Mouse (Mus musculus) A20 (cell line): Measurements from ENCODE around the gene Pigm.

Experiments used
- DNase-seq: peaks from one replicate; pipeline ENCODE4 v3.0.0-alpha.2; 2011; ENCODE audit warnings: low read depth, low spot score

The Pigm gene

DNA sequence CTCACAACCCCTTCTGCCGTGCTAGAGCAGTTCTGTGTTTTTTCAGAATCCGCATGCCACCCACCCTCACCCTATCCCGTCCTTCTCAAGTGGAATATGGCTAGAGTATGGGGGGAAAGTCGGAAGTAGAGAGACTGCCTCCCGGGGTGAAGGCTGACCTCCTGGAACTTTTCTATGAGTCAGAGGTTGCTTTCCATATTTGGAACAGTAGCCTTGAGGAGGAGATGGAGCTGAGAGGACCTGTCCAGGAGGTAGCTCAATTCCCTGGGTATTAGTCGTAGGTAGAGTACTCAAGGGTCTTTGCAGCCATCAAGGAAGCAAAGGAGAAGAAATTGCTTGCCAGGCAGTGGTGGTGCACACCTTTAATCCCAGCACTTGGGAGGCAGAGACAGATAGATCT, 24.3 kb upstream of the Pigm start:
- no peak for DNase-seq

- no peak for DNase-seq
These were observed 23.9 kb upstream of the Pigm start for GRCm38 (mm10) chr1:172352453-172352852.

- no peak for DNase-seq
These were observed 21.0 kb upstream of the Pigm start for GRCm38 (mm10) chr1:172355336-172355735.

DNA sequence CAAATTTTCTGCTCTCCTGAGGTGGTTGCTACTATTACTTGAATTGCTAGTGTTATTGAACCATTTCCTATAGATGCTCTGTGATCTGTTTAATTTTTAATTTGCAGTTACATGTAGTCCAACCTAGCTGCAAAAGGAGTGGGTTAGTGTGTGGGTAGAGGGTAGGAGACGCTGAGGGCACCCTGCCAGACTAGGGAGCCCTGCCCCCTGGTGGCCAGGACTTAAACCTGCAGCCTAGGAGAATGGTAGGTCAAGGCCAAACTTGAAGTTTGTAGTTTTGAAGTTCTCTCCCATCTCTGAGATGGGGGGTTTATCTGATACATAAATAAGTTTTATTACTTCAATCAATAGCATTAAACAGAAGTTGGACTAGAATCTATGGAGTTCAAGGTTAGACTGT, 18.8 kb upstream of the Pigm start:
- peak; percentile 62 for DNase-seq

DNA sequence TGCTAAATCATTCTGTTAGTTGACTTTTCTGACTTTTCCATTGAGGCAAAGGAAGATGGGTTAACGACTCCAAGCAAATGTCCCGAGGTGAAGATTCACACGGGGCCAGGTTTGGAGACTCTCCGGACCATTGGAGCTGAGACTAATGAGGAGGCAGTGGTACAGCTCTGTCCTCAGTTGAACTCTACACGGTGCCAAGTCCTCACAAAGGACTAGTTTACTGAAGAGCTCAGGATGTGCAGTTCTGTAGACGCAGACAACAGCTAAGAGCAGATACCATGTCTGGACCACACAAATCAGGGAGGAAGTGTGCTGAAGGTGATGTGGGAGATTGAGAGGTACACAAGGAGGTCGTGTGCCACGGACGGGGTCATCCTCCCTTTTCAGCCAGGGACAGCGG, 18.0 kb upstream of the Pigm start:
- DNase-seq, result no peak

DNA sequence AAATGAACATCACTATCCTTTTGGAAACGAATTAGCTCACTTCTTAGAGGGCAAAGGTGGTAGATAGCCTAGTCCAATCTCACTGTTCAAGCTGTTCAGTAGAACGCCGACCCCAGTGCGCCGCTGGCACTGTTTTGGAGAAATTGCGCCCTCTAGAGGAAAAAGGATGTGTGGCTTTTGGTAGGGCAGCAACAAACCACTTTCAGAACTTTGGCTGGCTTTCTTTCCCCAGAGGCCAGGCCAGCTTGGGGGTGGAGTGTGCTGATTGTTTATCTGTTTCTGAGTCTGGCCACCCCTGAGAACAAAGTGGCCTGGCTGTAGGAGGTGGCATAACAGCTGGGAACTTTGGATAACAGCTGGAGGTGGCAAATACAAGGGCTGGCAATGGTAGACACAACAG, 11.7 kb upstream of the Pigm start:
- DNase-seq, result peak; percentile 82

DNA sequence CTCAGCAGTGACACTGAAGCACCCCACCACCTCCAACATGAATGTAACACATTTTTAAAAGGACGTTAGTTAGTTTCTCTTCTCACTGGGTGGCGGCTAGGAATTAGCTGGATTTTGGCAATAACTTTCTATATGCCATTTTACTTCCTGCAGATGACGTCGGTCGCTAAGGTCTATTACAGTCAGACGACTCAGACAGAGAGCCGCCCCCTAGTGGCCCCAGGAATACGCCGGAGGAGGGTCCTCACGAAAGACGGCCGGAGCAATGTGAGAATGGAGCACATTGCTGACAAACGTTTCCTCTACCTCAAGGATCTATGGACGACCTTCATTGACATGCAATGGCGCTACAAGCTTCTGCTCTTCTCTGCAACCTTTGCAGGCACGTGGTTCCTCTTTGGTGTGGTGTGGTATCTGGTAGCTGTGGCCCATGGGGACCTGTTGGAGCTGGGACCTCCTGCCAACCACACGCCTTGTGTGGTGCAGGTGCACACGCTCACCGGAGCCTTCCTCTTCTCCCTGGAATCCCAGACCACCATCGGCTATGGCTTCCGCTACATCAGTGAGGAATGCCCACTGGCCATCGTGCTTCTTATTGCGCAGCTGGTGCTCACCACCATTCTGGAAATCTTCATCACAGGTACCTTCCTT, 7.5 kb upstream of the Pigm start:
- peak; percentile 57 for DNase-seq

DNA sequence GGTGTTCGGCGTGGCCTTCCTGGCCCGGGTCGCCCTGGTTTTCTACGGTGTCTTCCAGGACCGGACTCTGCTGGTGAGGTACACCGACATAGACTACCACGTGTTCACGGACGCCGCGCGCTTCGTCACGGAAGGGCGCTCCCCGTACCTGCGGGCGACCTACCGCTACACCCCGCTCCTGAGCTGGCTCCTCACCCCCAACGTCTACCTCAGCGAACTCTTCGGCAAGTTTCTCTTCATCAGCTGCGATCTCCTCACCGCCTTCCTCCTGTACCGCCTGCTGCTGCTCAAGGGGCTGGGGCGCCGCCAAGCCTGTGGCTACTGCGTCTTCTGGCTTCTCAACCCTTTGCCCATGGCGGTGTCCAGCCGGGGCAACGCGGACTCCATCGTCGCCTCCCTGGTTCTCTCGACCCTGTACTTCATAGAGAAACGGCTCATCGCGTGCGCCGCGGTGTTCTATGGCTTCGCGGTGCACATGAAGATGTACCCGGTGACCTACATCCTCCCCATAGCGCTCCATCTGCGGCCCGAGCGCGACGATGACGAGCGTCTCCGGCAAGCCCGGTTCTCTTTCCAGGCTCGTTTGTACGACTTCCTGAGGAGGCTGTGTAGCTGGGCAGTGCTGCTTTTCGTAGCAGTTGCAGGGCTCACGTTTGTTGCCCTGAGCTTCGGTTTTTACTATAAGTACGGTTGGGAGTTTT, 562 bp downstream of the Pigm start:
- peak; percentile 60 for DNase-seq

- no peak for DNase-seq
These were observed 3.7 kb downstream of the Pigm start for GRCm38 (mm10) chr1:172380066-172380465.

DNA sequence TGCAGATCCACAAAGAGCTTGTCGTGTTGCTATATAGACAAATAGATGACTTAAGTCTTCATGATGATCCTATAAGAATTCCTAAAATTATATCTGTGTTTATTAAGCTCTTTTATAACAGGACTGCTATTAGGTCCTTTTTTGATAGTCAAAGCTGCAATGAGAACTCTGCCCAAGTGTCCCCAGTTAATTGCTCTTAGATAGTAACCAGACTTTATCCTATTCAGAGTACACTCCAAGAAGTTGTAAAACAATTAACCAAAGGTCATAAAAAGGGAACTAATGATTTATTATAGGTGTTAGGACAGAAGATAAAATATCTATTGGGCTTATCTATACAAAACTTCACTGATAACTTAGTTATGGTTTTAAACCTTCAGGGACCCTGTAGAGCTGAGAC, 5.7 kb downstream of the Pigm start:
- no peak for DNase-seq

DNA sequence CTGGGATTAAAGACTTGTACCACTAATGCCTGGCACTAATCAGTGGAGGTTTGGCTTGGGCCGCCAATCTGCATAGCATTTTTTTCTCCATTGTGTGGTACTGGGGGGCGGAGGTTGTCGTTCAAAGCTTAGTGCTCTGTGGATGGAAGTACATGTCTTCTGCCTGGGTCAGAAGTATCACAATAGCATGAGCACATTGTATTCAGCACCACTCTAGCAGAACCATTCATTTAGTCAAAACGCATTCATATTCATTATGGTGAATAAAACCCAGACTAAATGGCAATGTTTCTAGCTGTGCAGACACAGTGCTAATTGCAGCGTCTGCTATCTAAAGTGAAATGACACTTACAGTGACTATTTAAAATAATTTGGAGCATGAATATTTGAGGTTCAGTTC, 10.9 kb downstream of the Pigm start:
- no peak for DNase-seq

DNA sequence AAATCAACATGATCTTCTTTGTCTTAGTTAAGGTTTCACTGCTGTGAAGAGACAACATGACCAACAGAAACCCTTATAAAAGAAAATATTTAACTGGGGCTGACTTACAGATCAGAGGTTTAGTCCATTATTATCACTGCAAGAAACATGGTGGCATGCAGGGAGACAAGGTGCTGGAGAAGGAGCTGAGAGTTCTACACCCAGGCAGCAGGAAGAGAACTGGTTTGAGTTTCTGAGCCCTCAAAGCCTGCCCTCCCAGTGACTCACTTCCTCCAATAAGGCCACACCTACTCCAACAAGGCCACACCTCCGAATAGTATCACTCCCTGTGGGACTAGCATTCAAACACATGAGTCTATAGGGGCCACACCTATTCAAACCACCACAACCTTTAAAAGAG, 14.4 kb downstream of the Pigm start:
- peak; percentile 53 for DNase-seq

- DNase-seq, result no peak
These were observed 15.6 kb downstream of the Pigm start for GRCm38 (mm10) chr1:172391807-172392581.

DNA sequence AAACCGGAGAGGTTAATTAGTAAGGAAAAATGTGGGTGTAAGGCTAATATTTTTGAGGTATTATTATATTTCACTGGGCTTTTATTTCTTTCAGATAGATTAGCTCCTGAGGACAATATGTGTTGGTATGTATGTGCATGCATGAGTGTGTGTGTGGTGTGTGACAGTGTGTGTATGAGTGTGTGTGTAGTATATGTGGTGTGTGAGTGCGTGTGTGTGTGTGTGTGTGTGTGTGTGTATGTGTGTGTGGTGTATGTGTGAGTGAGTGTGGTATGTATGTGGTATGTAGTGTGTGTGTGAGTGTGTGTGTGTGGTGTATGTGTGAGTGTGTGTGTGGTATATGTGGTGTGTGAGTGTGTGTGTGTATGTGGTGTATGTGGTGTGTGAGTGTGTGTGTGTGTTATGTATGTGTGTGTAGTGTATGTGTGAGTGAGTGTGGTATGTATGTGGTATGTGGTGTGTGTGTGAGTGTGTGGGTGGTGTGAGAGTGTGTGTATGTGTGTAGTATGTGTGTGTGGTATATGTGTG, 16.4 kb downstream of the Pigm start:
- DNase-seq, result no peak

DNA sequence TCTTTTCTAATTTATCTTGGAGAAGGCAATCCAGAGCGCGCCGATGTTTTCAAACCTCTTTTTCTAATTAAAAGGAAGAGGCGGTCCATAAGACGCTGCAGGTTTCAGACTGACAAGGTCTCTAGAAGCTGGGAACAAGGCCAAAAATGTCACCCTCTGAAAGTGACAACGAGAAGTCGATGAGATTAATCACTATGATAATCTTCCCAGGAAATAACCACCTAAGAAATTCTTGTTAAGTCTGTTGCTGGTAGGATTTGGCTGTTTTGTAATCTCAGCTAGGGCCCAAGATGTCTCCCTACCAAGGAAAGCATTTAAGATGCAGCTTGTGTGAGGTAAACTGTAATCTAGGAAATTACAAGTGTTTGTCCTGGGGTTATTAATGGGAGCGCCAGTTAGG, 17.4 kb downstream of the Pigm start:
- DNase-seq, result no peak

DNA sequence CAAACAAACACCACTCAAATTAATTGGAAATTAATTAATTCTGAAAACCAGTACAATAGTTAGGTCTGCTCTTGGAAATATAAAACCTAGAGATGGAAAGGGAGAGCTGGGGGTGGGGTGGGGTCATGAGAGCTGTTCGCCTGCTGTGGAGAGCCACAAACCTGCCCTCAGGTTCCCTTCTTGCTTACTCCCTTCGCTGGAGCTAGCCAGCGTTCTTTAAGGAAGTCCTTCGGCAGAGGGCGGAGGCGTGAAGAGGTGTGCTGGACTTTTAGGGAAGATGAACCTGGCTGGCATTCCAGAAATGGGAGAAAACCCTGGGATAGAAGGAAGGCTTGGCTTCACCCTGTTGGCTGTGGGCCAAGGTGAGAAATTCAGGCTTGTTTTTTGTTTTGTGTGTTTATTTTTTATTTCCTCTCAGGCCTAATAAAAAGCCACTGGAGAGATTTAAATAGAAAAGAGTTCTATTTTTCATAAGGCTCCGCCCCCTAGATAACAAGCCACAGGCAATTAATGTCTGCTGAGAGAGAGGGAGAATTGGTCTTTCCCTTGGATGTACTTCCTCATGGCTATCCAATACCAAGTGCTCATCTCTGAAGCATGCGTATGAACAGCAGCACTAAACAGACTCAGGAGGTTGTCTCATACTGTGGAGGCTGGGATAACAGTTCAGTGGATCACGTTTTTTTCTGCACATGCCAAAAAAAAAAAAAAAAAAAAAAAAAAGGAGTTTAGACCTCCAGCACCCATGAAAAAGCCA, 20.8 kb downstream of the Pigm start:
- DNase-seq, result no peak

DNA sequence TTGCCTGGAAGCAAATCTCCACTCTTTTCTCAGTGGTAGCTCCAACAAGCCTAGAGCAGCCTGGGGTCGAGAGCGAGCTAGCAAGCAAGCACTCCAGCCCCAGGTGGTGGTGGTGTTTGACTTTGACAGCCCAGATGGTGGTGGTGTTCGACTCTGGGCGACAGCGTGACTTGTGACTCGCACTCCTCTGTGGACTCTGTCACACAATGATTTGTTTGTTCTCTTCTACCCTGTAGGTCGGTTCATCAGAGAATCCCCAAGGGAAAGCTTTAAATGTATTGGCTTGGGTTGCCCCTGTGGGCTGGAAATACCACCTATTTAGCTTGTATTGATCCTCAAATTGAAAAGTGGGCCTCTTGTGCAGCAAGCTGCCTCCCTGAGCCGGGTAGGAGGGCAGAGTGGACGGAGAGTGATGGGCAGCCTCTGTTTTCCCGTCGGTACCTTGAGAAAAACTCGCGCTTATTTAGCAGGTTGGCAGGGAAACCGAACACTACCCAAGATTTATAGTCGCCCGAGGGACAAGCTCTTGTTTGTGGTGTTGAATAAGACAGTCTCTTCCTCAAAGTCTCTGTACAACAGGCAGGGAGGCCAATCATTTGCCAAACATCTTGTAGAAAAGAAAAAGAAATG, 29.8 kb downstream of the Pigm start:
- DNase-seq, result no peak

DNA sequence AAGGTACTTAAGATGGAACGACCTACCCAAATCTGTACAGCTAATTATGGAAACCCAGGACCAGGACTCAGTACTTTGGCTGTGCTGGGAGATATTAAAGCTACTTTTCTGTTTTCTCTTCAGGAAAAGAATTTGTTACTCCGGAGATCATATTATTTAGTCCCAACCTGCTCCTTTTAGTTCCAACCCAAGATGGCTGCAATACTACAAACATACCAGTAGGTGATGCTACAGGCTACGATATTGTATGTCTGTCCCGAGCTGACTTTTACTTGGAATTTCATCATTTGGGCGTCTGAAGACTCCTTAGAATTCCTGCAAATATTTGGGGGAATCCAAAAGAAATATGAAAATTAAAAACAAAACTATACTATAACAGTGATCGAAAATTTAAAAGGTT, 32.6 kb downstream of the Pigm start:
- DNase-seq, result peak; percentile 49

GRCm38 (mm10) chr1:172409431-172409830, 33.1 kb downstream of the Pigm start:
- DNase-seq, result no peak

DNA sequence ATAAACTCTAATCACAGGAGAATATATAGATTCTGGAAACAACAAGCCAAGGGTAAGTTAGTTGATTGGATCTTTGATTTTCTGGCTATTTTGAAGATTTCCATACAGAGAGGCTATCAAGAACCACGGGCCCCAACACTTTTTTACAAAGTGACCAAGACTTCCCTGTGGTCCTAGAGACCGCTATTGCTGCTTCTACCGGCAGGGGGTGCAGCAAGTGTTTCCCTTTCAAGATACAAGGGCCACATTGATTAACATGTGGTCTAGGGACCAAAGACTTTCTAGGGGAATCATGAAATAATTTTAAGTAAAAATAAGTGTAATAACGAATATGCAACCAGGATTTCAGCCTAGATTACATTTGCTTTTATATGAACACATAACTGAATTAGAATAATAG, 34.5 kb downstream of the Pigm start:
- peak; percentile 59 for DNase-seq

- peak; percentile 39 for DNase-seq
These were observed 35.9 kb downstream of the Pigm start for GRCm38 (mm10) chr1:172412204-172412603.
